Mouse (Mus musculus) liver, adult 2 months (tissue): ENCODE data around the gene Cebpb. TPM values are rescaled to one million over a fixed set of nuclear protein-coding genes. Genes with fewer than 3 reads are reported as not detected.
A peak's percentile ranks its signal among the peaks of the same experiment; 100 is the strongest.

Experiments
- DNase-seq: peaks from one replicate; pipeline ENCODE4 v3.0.0-alpha.2; 2011; ENCODE audit warnings: low read depth, low spot score; ENCODE audit errors: extremely low read depth
- H3K27ac ChIP-seq: fragments of 200-500 bp; replicated peaks from 2 replicates; pipeline ENCODE4 v1.5.1; 2012; ENCODE audit warnings: low read depth, mild to moderate bottlenecking, control low read depth, inconsistent platforms, low read length; ENCODE audit not compliant: insufficient read depth
- H3K27me3 ChIP-seq: fragments of 200-500 bp; 2 replicates; pipeline ENCODE4 v1.6.1; 2012; ENCODE audit warnings: mild to moderate bottlenecking, moderate library complexity, low read length, inconsistent platforms; ENCODE audit not compliant: control insufficient read depth, insufficient read depth
- H3K36me3 ChIP-seq: fragments of 200-500 bp; 2 replicates; pipeline ENCODE4 v1.6.1; 2012; ENCODE audit warnings: low read length, inconsistent platforms; ENCODE audit not compliant: control insufficient read depth, insufficient read depth
- H3K4me1 ChIP-seq: fragments of 200-500 bp; 2 replicates; pipeline ENCODE4 v1.6.1; 2011; ENCODE audit warnings: low read length; ENCODE audit not compliant: control insufficient read depth, insufficient read depth
- H3K4me3 ChIP-seq: fragments of 200-500 bp; 2 replicates; pipeline ENCODE4 v1.5.1; 2011; ENCODE audit warnings: low read depth, mild to moderate bottlenecking, control low read depth, low read length, moderate library complexity; ENCODE audit not compliant: insufficient read depth
- H3K79me2 ChIP-seq: fragments of 200-500 bp; 2 replicates; pipeline ENCODE4 v1.6.1; 2012; ENCODE audit warnings: inconsistent platforms, mild to moderate bottlenecking, low read length, moderate library complexity; ENCODE audit not compliant: control insufficient read depth, insufficient read depth
- H3K9ac ChIP-seq: fragments of 200-500 bp; 2 replicates; pipeline ENCODE4 v1.6.1; 2012; ENCODE audit warnings: low read depth, mild to moderate bottlenecking, control low read depth, inconsistent platforms, low read length
- CTCF ChIP-seq: fragments of 200-500 bp; IDR thresholded peaks from 2 replicates; pipeline ENCODE4 v1.5.1; 2011; ENCODE audit warnings: low read depth, low read length, control low read depth
- POLR2A ChIP-seq: fragments of 200-500 bp; IDR thresholded peaks from 2 replicates; pipeline ENCODE4 v1.6.1; 2011; ENCODE audit warnings: low read length, control low read depth; ENCODE audit not compliant: insufficient read depth; ENCODE audit errors: extremely low read depth
- WGBS: fragments of 180-500 bp; shearing (Covaris S2); methylation state at CpG from one replicate; pipeline ENCODE4 v1.1.7; 2018; 5-methylcytosine and 5-hydroxymethylcytosine counted together
- polyA plus RNA-seq: library from polyadenylated mRNA; depleted of rRNA; stranded (reverse); fragments of >200 nt; gene quantifications from 2 replicates; pipeline ENCODE4 v1.2.3, GENCODE M21; 2012
- total RNA-seq: library from RNA; depleted of rRNA; stranded (reverse); fragments of >200 nt; gene quantifications from 2 replicates; pipeline ENCODE4 v1.2.3, GENCODE M21; 2014

Gene Cebpb
- total and polyA plus RNA-seq, 2 experiments, result 147 to 210 TPM

DNA sequence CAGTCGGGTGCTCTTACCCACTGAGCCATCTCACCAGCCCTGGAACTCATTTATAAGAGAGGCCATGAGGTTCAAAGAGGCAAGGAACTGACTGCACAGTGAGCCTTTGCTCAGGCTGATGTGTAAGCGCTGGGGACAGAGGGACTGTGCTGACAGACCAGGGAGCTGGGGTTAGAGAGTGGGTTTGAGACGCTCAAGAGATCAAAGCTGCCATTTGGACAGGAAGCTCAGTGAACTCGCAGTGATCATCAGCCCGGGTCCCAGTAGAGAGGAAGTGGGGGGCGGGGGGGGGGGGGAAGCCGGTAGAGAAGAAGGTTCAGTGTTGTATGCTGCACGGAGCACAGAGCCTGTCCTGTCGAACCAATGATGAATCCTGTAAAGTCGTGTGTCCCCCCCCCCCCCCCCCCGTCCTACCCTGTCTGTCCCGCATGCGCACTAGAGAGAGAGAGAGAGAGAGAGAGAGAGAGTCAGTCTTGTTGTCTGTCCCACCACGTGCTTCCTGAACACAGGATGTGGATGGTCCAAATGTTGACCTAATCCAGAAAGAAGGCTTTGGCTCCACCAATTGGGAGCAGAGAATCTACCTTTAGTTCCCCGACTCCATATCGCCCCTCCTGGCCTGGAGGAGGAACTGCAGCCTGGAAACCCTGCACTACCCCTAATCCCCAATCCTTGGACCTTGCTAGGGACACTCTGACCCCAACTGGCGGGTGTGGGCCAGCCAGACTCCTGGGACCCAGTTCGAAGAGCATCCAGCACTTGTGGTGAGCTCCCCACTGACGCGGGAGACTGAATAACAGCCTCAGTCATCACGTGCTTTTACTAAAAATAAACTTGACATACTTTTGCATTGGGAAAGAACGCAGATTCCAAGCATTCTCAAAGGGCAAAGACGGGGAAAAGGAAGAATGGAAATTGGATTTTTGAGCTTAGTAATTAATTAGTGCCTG lies 24.4 kb downstream of the Cebpb start:
- Histone ChIP-seq H3K9ac (no peak overlapping the region), H3K79me2 (no peaks in the 10 kb centered on the region), H3K27me3 (no peaks in the 10 kb centered on the region), H3K36me3 (no peaks in the 10 kb centered on the region), H3K27ac (no peak overlapping the region), H3K4me3 (no peak overlapping the region), H3K4me1 (peaks cover 17% of the 10 kb centered on the region)
- WGBS, result 71% methylated on average over 20 of the region's 23 CpGs
- DNase-seq, result peak; percentile 48
- TF ChIP-seq POLR2A, result no peak
- TF ChIP-seq CTCF, result peak; percentile 71

DNA sequence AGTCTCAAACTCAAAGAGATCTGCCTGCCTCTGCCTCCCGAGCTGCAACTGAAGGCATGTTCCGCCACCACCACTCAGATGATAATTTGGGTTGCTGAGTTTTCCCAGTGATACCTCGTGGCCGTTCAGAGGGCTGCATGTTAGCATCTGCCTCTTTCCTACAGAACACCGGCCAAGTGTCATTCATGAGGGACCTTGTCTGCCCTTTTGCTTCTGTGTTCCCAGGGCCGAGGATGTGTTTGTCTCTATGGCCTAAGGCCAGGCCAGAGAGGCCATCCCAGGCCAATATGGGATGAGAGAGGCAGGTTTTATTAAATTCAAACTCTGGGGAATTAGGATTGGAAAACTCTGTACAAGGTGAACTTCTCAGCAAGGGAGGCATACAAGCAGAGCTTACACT lies 25.6 kb downstream of the Cebpb start:
- Histone ChIP-seq H3K27me3 (no peaks in the 10 kb centered on the region), H3K9ac (no peak overlapping the region), H3K79me2 (no peaks in the 10 kb centered on the region), H3K4me3 (no peak overlapping the region), H3K27ac (peak overlapping the region; percentile 32; the same call in 1 of the 2 replicates), H3K36me3 (no peaks in the 10 kb centered on the region), H3K4me1 (peaks cover 21% of the 10 kb centered on the region)
- TF ChIP-seq CTCF (no peak), POLR2A (no peak)
- DNase-seq, result peak; percentile 89
- WGBS, result 23% methylated on average over 6 of the region's 6 CpGs

DNA sequence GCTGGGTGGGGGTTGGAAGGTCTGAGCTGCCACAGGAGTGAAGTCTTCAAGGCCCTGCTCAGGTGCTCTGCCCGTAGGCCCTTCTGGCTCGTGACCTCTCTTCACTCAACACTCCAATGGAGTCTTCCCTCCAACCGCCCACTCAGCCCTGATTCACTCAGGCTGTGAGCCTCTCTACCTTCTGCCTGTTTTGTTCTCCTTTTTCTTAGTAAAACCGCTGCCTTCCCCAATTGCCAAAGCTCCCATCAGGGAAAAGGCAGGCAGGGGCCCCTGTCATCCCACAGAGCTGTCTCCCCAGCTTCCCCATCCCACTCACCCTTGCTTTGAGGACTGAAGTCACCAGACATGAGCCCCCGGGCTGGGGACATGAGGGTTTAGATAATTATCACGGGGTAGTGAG lies 26.3 kb downstream of the Cebpb start:
- Histone ChIP-seq H3K4me1 (peaks cover 23% of the 10 kb centered on the region), H3K4me3 (no peak overlapping the region), H3K27me3 (no peaks in the 10 kb centered on the region), H3K27ac (peak overlapping the region; percentile 32; the same call in 1 of the 2 replicates), H3K36me3 (no peaks in the 10 kb centered on the region), H3K9ac (no peak overlapping the region), H3K79me2 (no peaks in the 10 kb centered on the region)
- DNase-seq, result no peak
- TF ChIP-seq CTCF, result no peak
- TF ChIP-seq POLR2A, result no peak
- 80% methylated on average over 6 of the region's 6 CpGs for WGBS

DNA sequence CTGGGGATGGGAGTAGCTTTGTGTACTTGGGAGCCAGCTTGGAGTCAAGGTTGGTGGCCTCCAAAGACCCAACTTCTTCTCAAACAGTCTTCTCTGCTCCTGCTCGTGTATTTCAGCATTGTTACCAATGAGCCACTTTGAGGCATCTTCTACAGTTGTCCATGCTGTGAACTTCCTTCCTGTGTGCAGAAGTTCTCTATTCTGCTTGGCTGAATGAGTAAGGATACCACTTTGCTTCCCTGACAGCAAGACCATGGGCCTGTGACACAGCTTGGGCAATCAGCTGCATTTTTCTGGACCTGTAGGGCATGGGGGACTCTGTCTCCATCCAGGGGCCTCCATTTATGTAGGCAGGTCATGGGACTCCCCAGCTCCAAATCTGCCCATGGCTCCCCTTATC lies 28.5 kb downstream of the Cebpb start:
- Histone ChIP-seq H3K4me3 (no peak overlapping the region), H3K27me3 (no peaks in the 10 kb centered on the region), H3K4me1 (peaks cover 23% of the 10 kb centered on the region), H3K79me2 (no peaks in the 10 kb centered on the region), H3K27ac (no peak overlapping the region), H3K9ac (no peak overlapping the region), H3K36me3 (no peaks in the 10 kb centered on the region)
- WGBS, result 88% methylated on average over 1 of the region's 1 CpGs
- TF ChIP-seq POLR2A (no peak), CTCF (no peak)
- DNase-seq, result no peak

DNA sequence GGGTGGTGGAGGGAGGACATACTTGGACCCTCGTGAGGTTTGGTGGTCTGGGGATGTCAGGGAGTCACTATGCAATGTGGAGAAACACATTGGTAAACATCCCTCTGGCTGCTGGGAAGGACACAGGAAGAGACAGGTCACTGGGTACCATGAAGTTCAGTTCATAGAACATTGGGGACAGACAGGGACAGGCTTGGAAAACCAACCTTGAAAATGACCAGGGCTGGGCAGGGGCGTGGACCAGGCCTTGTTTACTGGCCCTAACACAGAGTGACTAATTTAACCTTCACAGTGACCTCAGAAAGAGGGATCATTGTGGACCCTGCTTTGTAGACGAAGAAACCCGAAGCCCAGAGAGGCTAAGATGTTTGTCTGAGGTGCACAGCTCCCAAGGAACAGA lies 30.8 kb downstream of the Cebpb start:
- 27% methylated on average over 4 of the region's 4 CpGs for WGBS
- Histone ChIP-seq H3K36me3 (no peaks in the 10 kb centered on the region), H3K79me2 (no peaks in the 10 kb centered on the region), H3K9ac (peak overlapping the region; percentile 36; the same call in 1 of the 2 replicates), H3K4me3 (no peak overlapping the region), H3K27ac (peak overlapping the region; percentile 72), H3K4me1 (peaks cover 27% of the 10 kb centered on the region), H3K27me3 (no peaks in the 10 kb centered on the region)
- TF ChIP-seq POLR2A (no peak), CTCF (no peak)
- peak; percentile 67 for DNase-seq

DNA sequence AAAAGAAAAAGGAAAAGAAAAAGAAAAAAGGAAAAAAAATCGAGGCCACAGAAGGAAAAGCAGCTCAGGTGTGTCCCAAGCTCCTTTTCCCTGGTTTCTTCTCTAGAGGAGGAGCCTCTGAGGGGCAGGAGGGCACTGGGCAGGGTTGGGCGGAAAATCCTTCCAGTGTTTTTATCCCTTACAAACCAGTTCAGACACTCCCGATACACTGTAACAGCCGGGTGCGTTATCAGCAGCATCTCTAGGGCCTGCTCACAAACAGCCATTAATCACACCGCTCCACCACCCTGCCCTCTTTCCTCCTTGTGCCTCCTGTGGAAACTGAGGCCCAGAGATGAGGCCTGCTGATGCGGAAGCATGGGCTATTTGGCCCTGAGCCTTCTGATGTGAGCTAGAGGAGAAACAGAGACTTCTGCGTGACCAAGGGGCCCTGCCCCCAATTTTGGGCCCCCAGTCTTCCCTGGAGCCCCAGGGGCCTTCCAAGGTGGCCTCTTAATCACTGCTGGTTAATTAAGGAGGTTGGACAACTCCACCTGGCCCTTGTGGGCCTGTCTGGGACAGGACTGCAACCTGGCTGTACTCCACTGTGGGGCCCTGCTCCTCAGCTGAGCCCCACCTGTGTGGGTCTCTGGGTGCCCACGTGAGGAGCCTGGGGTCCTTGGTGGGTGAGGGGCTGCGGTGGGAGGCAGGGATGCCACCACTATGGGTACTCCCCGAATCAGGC lies 32.6 kb downstream of the Cebpb start:
- no peak for DNase-seq
- Histone ChIP-seq H3K36me3 (no peaks in the 10 kb centered on the region), H3K27me3 (no peaks in the 10 kb centered on the region), H3K9ac (peak overlapping the region; percentile 0; the same call in 1 of the 2 replicates), H3K27ac (peak overlapping the region; percentile 75; the same call in 1 of the 2 replicates), H3K4me3 (no peak overlapping the region), H3K79me2 (no peaks in the 10 kb centered on the region), H3K4me1 (peaks cover 22% of the 10 kb centered on the region)
- WGBS, result 90% methylated on average over 11 of the region's 11 CpGs
- TF ChIP-seq POLR2A (no peak), CTCF (no peak)
